Mouse (Mus musculus) adrenal gland (tissue): Measurements from ENCODE around the gene Carnmt1.

Source experiments
- intact Hi-C: fragments of 180-260 bp; cut with DNase I; formaldehyde crosslinking; loops from one replicate; pipeline ENCODE4 v1.15.1; 2025

Gene Carnmt1

GRCm38 (mm10) chr19:18712153-18712865 is 41.7 kb downstream of the Carnmt1 start:
- intact Hi-C loops = loop anchor here (5.0 to 10.0 kb wide), 2 partner anchors 75 to 122 kb away; no protein-coding TSS in a partner anchor

GRCm38 (mm10) chr19:18712866-18713300 is 42.3 kb downstream of the Carnmt1 start, which contains the start of gene D030056L22Rik:
Gene D030056L22Rik (plus strand): TSS chr19:18713193.
- intact Hi-C loops = loop anchor here (5.0 to 10.0 kb wide), 2 partner anchors 76 to 122 kb away; no protein-coding TSS in a partner anchor

DNA sequence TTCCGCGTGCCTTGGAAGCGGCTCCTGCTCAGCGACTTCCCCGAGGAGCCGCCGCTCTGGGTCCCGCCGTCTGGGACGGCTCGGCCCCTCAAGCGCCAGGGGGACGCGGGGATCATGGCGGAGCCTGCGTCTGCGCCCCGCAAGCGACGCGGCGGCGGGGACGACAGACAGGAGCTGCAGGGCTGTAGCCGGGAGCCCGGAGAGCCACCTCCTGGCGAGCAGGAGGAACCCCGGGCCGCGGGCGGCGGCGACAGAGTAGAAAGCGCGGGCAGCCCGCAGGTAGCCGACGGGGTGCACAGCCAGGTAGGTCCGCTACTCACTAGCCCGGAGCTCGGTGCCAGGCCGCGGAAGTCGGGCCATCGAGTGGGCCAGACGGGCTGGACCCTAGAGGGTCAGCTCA is 42.8 kb downstream of the Carnmt1 start:
- intact Hi-C loops = loop anchor here (5.0 to 10.0 kb wide), 2 partner anchors 76 to 121 kb away; no protein-coding TSS in a partner anchor

DNA sequence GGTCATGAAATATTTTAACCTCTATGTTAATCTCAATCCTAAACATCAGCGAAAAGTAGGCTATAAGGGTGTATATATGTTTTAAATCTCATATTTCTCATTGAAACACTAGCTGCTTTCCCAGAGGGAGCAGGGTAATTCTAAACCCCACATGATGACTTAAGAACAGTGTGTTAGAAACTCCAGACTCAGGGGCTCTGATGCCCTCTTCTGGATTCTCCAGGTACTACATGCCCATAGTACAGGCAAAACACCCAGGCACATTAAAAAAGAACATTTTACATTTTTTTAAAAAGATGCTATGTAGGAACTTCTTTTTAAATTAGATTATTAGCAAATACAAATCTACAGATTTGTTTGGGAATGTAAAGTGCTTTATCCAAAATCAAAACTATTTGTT is 45.8 kb downstream of the Carnmt1 start:
- intact Hi-C loops = loop anchor here (10.0 kb wide), 1 partner anchor 118 kb away; no protein-coding TSS in a partner anchor

GRCm38 (mm10) chr19:18720337-18720736 is 49.8 kb downstream of the Carnmt1 start:
- intact Hi-C loops = no loop called here

DNA sequence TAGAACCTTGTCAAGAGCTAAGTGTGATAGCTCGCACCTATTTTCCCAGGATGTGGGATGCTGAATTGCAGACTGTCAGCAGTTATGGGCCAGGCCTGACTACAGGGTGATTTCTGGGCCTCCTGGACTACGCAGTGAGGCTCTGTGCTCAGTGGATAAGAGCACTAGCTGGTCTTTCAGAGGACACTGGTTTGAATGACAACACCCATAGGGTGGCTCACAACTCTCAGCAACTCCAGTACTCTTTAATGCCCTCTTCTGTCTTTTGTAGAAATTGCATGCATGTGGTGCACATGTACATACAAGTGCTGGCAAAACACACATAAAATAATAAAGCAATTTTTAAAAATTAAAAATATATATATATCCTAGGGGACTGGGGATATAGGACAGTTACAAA is 54.6 kb downstream of the Carnmt1 start:
- intact Hi-C loops = no loop called here

DNA sequence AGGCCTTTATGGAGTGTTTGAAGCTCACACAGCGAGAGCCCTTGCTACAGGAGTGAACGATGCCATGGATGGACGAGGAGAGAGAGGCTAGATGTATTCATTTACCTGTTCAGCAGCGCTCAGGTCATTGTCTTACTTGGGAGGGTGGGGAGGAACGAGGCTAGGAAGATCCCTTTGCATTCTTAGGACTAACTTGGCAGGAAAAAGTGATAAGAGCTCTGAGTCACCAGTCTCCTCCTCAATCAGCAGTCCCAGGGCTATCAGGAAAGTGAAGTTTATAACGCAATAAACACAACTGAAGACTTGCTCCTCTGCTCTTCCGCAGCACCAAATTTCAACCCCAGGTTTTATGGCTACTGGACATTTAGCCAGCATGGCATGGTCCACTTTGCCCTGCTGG is 59.7 kb downstream of the Carnmt1 start:
- intact Hi-C loops = no loop called here

- intact Hi-C loops = no loop called here
These were observed 60.5 kb downstream of the Carnmt1 start for GRCm38 (mm10) chr19:18731077-18731476.

DNA sequence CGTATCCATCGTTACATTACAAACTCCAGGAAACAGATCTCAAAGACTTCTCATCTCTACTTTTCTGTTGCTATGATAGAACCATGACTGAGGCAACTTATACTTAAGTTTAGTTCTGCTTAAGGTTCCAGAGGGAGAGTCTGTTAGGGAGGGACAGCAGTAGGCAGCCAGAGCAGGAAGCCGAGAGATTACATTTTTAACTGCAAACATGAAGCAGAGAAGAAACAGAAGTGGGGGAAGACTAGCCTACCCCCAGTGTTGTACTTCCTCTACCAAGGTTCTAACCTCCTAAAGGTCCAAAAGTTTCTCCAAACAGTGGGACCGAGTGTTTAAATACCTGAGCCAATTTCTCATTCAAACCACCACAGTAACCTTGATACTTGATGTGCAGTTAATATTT is 65.3 kb downstream of the Carnmt1 start:
- intact Hi-C loops = no loop called here

DNA sequence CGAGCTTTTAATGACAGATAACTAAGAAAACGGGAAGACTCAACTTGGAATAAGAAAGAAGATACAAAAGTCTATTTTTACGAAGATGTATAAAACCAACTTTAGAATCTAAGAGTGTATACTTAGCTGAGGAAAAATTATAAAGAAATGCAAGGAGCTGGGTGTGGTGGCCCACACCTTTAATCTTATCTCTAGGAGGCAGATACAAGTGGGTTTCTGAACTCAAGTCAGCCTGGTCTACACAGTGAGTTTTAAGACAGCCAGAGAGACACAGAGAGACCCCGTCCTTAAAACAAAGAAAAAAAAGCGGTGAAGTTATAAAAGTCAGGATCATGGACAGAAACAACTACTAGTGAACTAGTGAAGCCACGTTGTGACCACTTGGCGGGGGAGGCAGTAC is 68.6 kb downstream of the Carnmt1 start:
- intact Hi-C loops = no loop called here

GRCm38 (mm10) chr19:18743946-18744345 is 73.4 kb downstream of the Carnmt1 start:
- intact Hi-C loops = no loop called here

- intact Hi-C loops = no loop called here
These were observed 76.2 kb downstream of the Carnmt1 start for GRCm38 (mm10) chr19:18746576-18747340.

DNA sequence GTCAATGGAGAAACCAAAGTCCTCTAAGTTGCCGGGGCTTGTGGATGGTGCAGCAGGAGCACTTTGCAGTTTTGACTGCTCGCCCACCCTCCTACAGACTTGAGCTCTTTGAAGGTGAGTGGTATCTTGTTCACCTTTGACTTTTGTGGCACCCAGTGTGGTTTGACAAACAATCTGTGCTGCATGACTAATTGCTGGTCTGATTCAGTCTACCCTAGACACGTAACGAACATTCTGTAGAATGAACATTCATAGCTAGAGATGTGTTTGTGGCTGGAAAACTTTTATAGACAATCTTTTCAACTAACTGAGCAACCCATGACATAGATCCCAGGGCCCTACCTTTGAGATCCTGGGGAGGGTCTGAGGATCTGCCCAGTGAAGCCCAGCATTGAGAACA is 76.8 kb downstream of the Carnmt1 start:
- intact Hi-C loops = no loop called here

- intact Hi-C loops = no loop called here
These were observed 79.2 kb downstream of the Carnmt1 start, which contains the start of gene Trpm6 for GRCm38 (mm10) chr19:18749598-18750339. Gene Trpm6 (plus strand): TSS chr19:18749983.
